Mouse (Mus musculus) thymus, postnatal 4 days (tissue): ENCODE measurements at regions not wholly inside any gene's neighbourhood (a gene's known extent, or its start where the extent isn't known, plus 50 kb on each side); places are given as distances from the start of the nearest gene placed in this dataset.
"Not testable (repeated sequence)": the region's sequence is repeated elsewhere in the genome, so short reads cannot be mapped to it uniquely, and the experiment has no call there.

ENCODE experiments used
- DNase-seq: peaks from one replicate; pipeline ENCODE4 v3.0.0; 2021

GRCm38 (mm10) chr3:18522562-18522961, 574.4 kb downstream of the Cypt12 start:
- DNase-seq: no peak

GRCm38 (mm10) chr3:18524011-18524410, 575.8 kb downstream of the Cypt12 start:
- no peak for DNase-seq

- DNase-seq: no peak
Measured at GRCm38 (mm10) chr3:18557201-18557600, 609.0 kb downstream of the Cypt12 start.

GRCm38 (mm10) chr3:18560282-18560785, 612.1 kb downstream of the Cypt12 start:
- DNase-seq: no peak

- DNase-seq: not testable (repeated sequence)
Measured at GRCm38 (mm10) chr3:18580911-18581626, 632.9 kb downstream of the Cypt12 start.

- DNase-seq: no peak
Measured at GRCm38 (mm10) chr3:18620608-18621007, 672.4 kb downstream of the Cypt12 start.

GRCm38 (mm10) chr3:18623831-18624304, 675.7 kb downstream of the Cypt12 start:
- DNase-seq: peak; percentile 26

- no peak for DNase-seq
Measured at GRCm38 (mm10) chr3:18624381-18625145, 676.4 kb downstream of the Cypt12 start.

GRCm38 (mm10) chr3:18625395-18626328, 677.5 kb downstream of the Cypt12 start:
- no peak for DNase-seq

GRCm38 (mm10) chr3:18626375-18626774, 678.2 kb downstream of the Cypt12 start:
- no peak for DNase-seq

GRCm38 (mm10) chr3:18626820-18627219, 678.6 kb downstream of the Cypt12 start:
- no peak for DNase-seq

- DNase-seq: no peak
Measured at GRCm38 (mm10) chr3:18629233-18629632, 681.0 kb downstream of the Cypt12 start.

GRCm38 (mm10) chr3:18631601-18632000, 683.4 kb downstream of the Cypt12 start:
- DNase-seq: no peak

GRCm38 (mm10) chr3:18634855-18635254, 686.6 kb downstream of the Cypt12 start:
- no peak for DNase-seq

GRCm38 (mm10) chr3:18637553-18637952, 689.3 kb downstream of the Cypt12 start:
- DNase-seq: no peak

- DNase-seq: no peak
Measured at GRCm38 (mm10) chr3:18640286-18640685, 692.1 kb downstream of the Cypt12 start.

- no peak for DNase-seq
Measured at GRCm38 (mm10) chr3:18641688-18642087, 693.5 kb downstream of the Cypt12 start.

GRCm38 (mm10) chr3:18643408-18644035, 695.3 kb downstream of the Cypt12 start:
- DNase-seq: no peak

- DNase-seq: no peak
Measured at GRCm38 (mm10) chr3:18645481-18645880, 697.3 kb downstream of the Cypt12 start.

GRCm38 (mm10) chr3:18645927-18646326, 697.7 kb downstream of the Cypt12 start:
- no peak for DNase-seq

- no peak for DNase-seq
Measured at GRCm38 (mm10) chr3:18653557-18653956, 705.3 kb downstream of the Cypt12 start.

- DNase-seq: no peak
Measured at GRCm38 (mm10) chr3:18665738-18666137, 717.5 kb downstream of the Cypt12 start.
